Mouse (Mus musculus): ENCODE data around the gene H6pd. TPM values are rescaled to one million over a fixed set of nuclear protein-coding genes. Genes with fewer than 3 reads are reported as not detected.

Gene H6pd
- polyA plus RNA-seq, 1 experiment from 2014 or later, result 2.5 TPM

GRCm38 (mm10) chr4:149990212-149990953 is 18.4 kb downstream of the H6pd start:
- ATAC-seq (replicated peaks; ENCODE audit: low FRiP score) (peak; percentile 51), DNase-seq (ENCODE audit: low spot score) (peak; percentile 58)
- no peak overlapping the region for H3K4me2 ChIP-seq (ENCODE audit: low read depth, low read length, severe bottlenecking)
- no peak overlapping the region for H3K4me3 ChIP-seq (ENCODE audit: low read depth, low read length)
- no peaks in the 10 kb centered on the region for H3K36me3 ChIP-seq (ENCODE audit: control insufficient read depth, insufficient read depth, low read length)
- no peaks in the 10 kb centered on the region; the same call in none of the 2 replicates for H3K27me3 ChIP-seq (ENCODE audit: control insufficient read depth, insufficient read depth, low read length)
- peaks cover 15% of the 10 kb centered on the region for H3K4me1 ChIP-seq (replicated peaks; ENCODE audit: control insufficient read depth, insufficient read depth, low read length)
- WGBS, result 7% methylated on average over 8 of the region's 8 CpGs
- H3K9me3 ChIP-seq (ENCODE audit: control insufficient read depth, low read length), result no peaks in the 10 kb centered on the region
- peak overlapping the region; percentile 32 for H3K9ac ChIP-seq (ENCODE audit: low read length)
- no peak overlapping the region for H3K27ac ChIP-seq (ENCODE audit: low read depth, low read length)

GRCm38 (mm10) chr4:149988931-149989556 is 19.8 kb downstream of the H6pd start:
- no peaks in the 10 kb centered on the region for H3K9me3 ChIP-seq (ENCODE audit: control insufficient read depth, low read length)
- H3K27ac ChIP-seq (ENCODE audit: low read depth, low read length), result no peak overlapping the region
- no peaks in the 10 kb centered on the region for H3K36me3 ChIP-seq (ENCODE audit: control insufficient read depth, insufficient read depth, low read length)
- peak overlapping the region; percentile 66 for H3K4me2 ChIP-seq (ENCODE audit: low read depth, low read length, severe bottlenecking)
- peaks cover 15% of the 10 kb centered on the region for H3K4me1 ChIP-seq (replicated peaks; ENCODE audit: control insufficient read depth, insufficient read depth, low read length)
- no peak overlapping the region; the same call in 1 of the 2 replicates for H3K9ac ChIP-seq (ENCODE audit: low read length)
- peak; percentile 91 for ATAC-seq (replicated peaks; ENCODE audit: low FRiP score)
- 12% methylated on average over 21 of the region's 21 CpGs for WGBS
- no peaks in the 10 kb centered on the region; the same call in none of the 2 replicates for H3K27me3 ChIP-seq (ENCODE audit: control insufficient read depth, insufficient read depth, low read length)
- H3K4me3 ChIP-seq (ENCODE audit: low read depth, low read length), result peak overlapping the region; percentile 7; the same call in 1 of the 2 replicates
- DNase-seq (ENCODE audit: low spot score), result peak; percentile 90

DNA sequence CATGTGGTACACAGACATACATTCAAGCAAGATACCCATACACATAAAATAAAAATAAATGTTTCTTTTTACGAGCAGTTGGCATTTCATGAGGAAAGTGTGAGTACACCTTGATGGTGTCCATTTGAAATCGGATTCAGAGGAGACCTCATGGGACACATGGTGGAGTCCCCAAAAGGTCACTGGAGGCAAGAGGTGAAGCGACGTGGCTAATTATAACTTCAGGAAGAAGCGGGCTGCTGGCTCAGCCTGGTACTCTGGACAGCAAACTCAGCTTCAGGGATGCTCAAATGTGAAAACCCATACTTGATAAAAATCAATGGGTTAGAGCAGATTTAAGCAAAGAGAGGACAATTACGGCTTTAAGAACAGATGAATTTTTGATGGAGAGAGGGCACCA is 20.5 kb downstream of the H6pd start:
- no peak for DNase-seq (ENCODE audit: low spot score)
- Histone ChIP-seq H3K4me3 (ENCODE audit: low read depth, low read length) (no peak overlapping the region), H3K9me3 (ENCODE audit: control insufficient read depth, low read length) (no peaks in the 10 kb centered on the region), H3K9ac (ENCODE audit: low read length) (no peak overlapping the region; the same call in 1 of the 2 replicates), H3K4me1 (replicated peaks; ENCODE audit: control insufficient read depth, insufficient read depth, low read length) (peaks cover 15% of the 10 kb centered on the region), H3K27ac (ENCODE audit: low read depth, low read length) (no peak overlapping the region), H3K4me2 (ENCODE audit: low read depth, low read length, severe bottlenecking) (no peak overlapping the region), H3K27me3 (ENCODE audit: control insufficient read depth, insufficient read depth, low read length) (no peaks in the 10 kb centered on the region; the same call in none of the 2 replicates), H3K36me3 (ENCODE audit: control insufficient read depth, insufficient read depth, low read length) (no peaks in the 10 kb centered on the region)
- no peak for ATAC-seq (replicated peaks; ENCODE audit: low FRiP score)
- 86% methylated on average over 6 of the region's 6 CpGs for WGBS

- no peaks in the 10 kb centered on the region for H3K9me3 ChIP-seq (ENCODE audit: control insufficient read depth, low read length)
- H3K27me3 ChIP-seq (ENCODE audit: control insufficient read depth, insufficient read depth, low read length), result no peaks in the 10 kb centered on the region; the same call in none of the 2 replicates
- no peaks in the 10 kb centered on the region for H3K36me3 ChIP-seq (ENCODE audit: control insufficient read depth, insufficient read depth, low read length)
- 79% methylated on average over 10 of the region's 10 CpGs for WGBS
- peaks cover 15% of the 10 kb centered on the region for H3K4me1 ChIP-seq (replicated peaks; ENCODE audit: control insufficient read depth, insufficient read depth, low read length)
- H3K9ac ChIP-seq (ENCODE audit: low read length), result no peak overlapping the region
- no peak overlapping the region for H3K4me2 ChIP-seq (ENCODE audit: low read depth, low read length, severe bottlenecking)
- no peak overlapping the region for H3K27ac ChIP-seq (ENCODE audit: low read depth, low read length)
- no peak overlapping the region for H3K4me3 ChIP-seq (ENCODE audit: low read depth, low read length)
- no peak for DNase-seq (ENCODE audit: low spot score)
- no peak for ATAC-seq (replicated peaks; ENCODE audit: low FRiP score)
Observed at GRCm38 (mm10) chr4:149986671-149987417, 22.0 kb downstream of the H6pd start.

DNA sequence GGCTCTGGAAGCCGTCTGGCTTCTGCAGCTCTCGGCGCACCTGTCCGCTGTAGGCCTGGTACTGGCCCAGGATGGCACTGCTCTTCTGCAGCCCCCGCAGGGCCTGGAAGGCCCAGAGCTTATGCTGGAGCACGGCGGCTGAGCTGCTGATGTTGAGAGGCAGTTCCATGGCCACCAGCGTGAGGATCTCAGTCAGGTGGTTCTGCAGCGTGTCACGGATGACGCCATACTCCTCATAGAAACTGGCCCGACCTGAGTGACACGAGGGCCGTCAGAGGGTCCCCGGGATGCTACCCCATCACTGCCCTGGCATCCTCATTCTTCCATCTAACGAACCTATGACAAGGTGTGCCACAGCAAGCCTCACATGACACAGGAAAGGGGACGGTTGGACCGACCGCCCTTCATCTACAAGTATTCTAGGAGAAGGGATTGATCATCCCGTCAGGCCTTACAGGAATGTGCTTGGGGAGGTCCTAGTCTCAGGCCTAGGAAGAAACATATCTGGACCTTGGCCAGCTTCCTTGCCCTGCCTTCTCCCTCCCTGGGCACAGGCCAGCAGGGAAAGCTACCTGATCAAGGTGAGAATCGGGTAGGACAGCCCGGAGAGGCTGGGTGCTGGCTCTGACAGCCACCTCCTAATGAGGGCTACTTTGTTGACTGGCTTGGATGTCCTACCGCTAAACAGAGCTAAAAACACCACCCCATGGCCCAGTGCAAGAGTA is 24.7 kb downstream of the H6pd start:
- H3K27ac ChIP-seq (ENCODE audit: low read depth, low read length), result no peak overlapping the region

DNA sequence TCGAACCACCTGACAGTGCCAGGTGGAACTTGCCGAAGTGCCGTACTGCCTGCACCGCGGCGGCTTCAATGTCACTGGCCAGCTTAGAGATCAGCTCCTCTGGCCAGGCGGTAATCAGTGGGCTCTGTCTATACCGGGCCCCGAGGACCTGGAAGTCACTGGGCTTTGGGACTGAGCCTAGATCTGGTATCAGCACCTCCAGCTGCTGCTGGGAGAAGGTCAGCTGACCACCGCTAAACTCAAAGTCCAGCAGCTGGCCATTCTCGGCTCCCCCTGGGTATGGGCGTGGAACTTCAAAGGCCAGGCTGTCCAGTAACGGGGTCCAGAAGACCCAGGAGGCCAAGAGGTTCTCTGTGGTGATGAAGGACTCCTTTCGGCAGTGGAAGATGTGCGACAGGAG is 26.7 kb downstream of the H6pd start:
- no peak overlapping the region for H3K9ac ChIP-seq (ENCODE audit: low read length)
- H3K4me2 ChIP-seq (ENCODE audit: low read depth, low read length, severe bottlenecking), result no peak overlapping the region
- H3K4me1 ChIP-seq (replicated peaks; ENCODE audit: control insufficient read depth, insufficient read depth, low read length), result 0 out of 2 replicates have a peak, but pooled peaks cover 4% of the 10 kb centered on the region
- H3K27me3 ChIP-seq (ENCODE audit: control insufficient read depth, insufficient read depth, low read length), result no peaks in the 10 kb centered on the region
- ATAC-seq (replicated peaks; ENCODE audit: low FRiP score) (no peak), DNase-seq (ENCODE audit: low spot score) (no peak)
- 81% methylated on average over 15 of the region's 15 CpGs for WGBS
- H3K4me3 ChIP-seq (ENCODE audit: low read depth, low read length), result no peak overlapping the region
- H3K36me3 ChIP-seq (ENCODE audit: control insufficient read depth, insufficient read depth, low read length), result no peaks in the 10 kb centered on the region
- no peaks in the 10 kb centered on the region for H3K9me3 ChIP-seq (ENCODE audit: control insufficient read depth, low read length)
- no peak overlapping the region for H3K27ac ChIP-seq (ENCODE audit: low read depth, low read length)

More for the DNA sequence above, 24.7 kb downstream of the H6pd start:
- H3K27me3 ChIP-seq (ENCODE audit: control insufficient read depth, insufficient read depth, low read length), result no peaks in the 10 kb centered on the region
- ATAC-seq (replicated peaks; ENCODE audit: low FRiP score), result no peak
- WGBS, result 91% methylated on average over 23 of the region's 23 CpGs
- no peak overlapping the region for H3K4me2 ChIP-seq (ENCODE audit: low read depth, low read length, severe bottlenecking)
- H3K9ac ChIP-seq (ENCODE audit: low read length), result no peak overlapping the region
- H3K4me1 ChIP-seq (replicated peaks; ENCODE audit: control insufficient read depth, insufficient read depth, low read length), result peaks cover 5% of the 10 kb centered on the region; the same call in 1 of the 2 replicates
- no peak overlapping the region for H3K4me3 ChIP-seq (ENCODE audit: low read depth, low read length)
- no peaks in the 10 kb centered on the region for H3K9me3 ChIP-seq (ENCODE audit: control insufficient read depth, low read length)
- DNase-seq (ENCODE audit: low spot score), result no peak
- no peaks in the 10 kb centered on the region for H3K36me3 ChIP-seq (ENCODE audit: control insufficient read depth, insufficient read depth, low read length)

GRCm38 (mm10) chr4:149979819-149980308 is 29.0 kb downstream of the H6pd start:
- peak overlapping the region; percentile 45 for H3K9ac ChIP-seq (ENCODE audit: low read length)
- peak; percentile 93 for DNase-seq (ENCODE audit: low spot score)
- H3K36me3 ChIP-seq (ENCODE audit: control insufficient read depth, insufficient read depth, low read length), result no peaks in the 10 kb centered on the region
- peak; percentile 51; the same call in 1 of the 2 replicates for ATAC-seq (replicated peaks; ENCODE audit: low FRiP score)
- H3K4me3 ChIP-seq (ENCODE audit: low read depth, low read length), result peak overlapping the region; percentile 7; the same call in 1 of the 2 replicates
- H3K9me3 ChIP-seq (ENCODE audit: control insufficient read depth, low read length), result no peaks in the 10 kb centered on the region
- peak overlapping the region; percentile 60 for H3K4me2 ChIP-seq (ENCODE audit: low read depth, low read length, severe bottlenecking)
- no peak overlapping the region for H3K27ac ChIP-seq (ENCODE audit: low read depth, low read length)
- 0 out of 2 replicates have a peak, but pooled peaks cover 4% of the 10 kb centered on the region for H3K4me1 ChIP-seq (replicated peaks; ENCODE audit: control insufficient read depth, insufficient read depth, low read length)
- H3K27me3 ChIP-seq (ENCODE audit: control insufficient read depth, insufficient read depth, low read length), result no peaks in the 10 kb centered on the region
- WGBS, result 4% methylated on average over 12 of the region's 12 CpGs

DNA sequence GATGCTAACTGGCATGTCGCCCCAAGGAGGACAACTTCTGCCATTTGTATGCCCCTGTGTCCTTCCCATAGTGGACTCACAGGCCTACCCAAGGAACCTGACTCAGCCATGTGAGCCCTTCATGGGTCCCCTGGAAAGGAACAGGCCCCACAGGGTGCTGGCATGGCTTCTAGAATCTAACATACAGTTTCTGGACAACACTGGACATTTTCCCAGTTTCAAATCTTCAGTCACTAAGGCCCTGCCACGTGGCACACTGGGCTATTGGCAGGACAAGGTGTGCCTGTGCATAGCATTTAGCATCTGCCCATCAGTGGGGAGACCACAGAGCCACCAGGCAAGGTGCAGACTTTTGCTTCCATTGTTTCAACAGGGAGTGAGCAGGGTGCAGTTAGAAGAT is 30.0 kb downstream of the H6pd start:
- DNase-seq (ENCODE audit: low spot score) (no peak), ATAC-seq (replicated peaks; ENCODE audit: low FRiP score) (no peak)
- 86% methylated on average over 2 of the region's 2 CpGs for WGBS
- Histone ChIP-seq H3K9ac (ENCODE audit: low read length) (no peak overlapping the region), H3K27ac (ENCODE audit: low read depth, low read length) (no peak overlapping the region), H3K9me3 (ENCODE audit: control insufficient read depth, low read length) (no peaks in the 10 kb centered on the region), H3K4me2 (ENCODE audit: low read depth, low read length, severe bottlenecking) (no peak overlapping the region), H3K36me3 (ENCODE audit: control insufficient read depth, insufficient read depth, low read length) (no peaks in the 10 kb centered on the region), H3K27me3 (ENCODE audit: control insufficient read depth, insufficient read depth, low read length) (no peaks in the 10 kb centered on the region), H3K4me1 (replicated peaks; ENCODE audit: control insufficient read depth, insufficient read depth, low read length) (0 out of 2 replicates have a peak, but pooled peaks cover 4% of the 10 kb centered on the region), H3K4me3 (ENCODE audit: low read depth, low read length) (no peak overlapping the region)
